Mouse (Mus musculus) embryonic fibroblast, embryonic 13.5 days (primary cell): ENCODE results near the gene Snapc4.

Experiments used
- CTCF ChIP-seq: IDR thresholded peaks from 2 replicates; pipeline ENCODE4 v1.5.1; 2011; ENCODE audit warnings: mild to moderate bottlenecking, control low read depth, low read length, moderate library complexity, borderline replicate concordance; ENCODE audit not compliant: insufficient read depth
- POLR2A ChIP-seq: IDR thresholded peaks from 2 replicates; pipeline ENCODE4 v1.6.1; 2011; ENCODE audit warnings: low read depth, mild to moderate bottlenecking, control low read depth, low read length, moderate library complexity

- TF ChIP-seq CTCF (no peak), POLR2A (no peak)
Measured at GRCm38 (mm10) chr2:26313394-26313793, 67.1 kb downstream of the Snapc4 start.
